Mouse (Mus musculus) forebrain, embryonic 16.5 days (tissue): ENCODE measurements around the gene Gpr180. TPM values are rescaled to one million over a fixed set of nuclear protein-coding genes. Genes with fewer than 3 reads are reported as not detected.
A peak's percentile ranks its signal among the peaks of the same experiment; 100 is the strongest.
"Not testable (repeated sequence)": the region's sequence is repeated elsewhere in the genome, so short reads cannot be mapped to it uniquely, and the experiment has no call there.

ENCODE experiments used
- ATAC-seq: fragments of 200-750 bp; cut with Nextera tagmentation; 2 replicates; pipeline ENCODE4 v1.8.0; 2017; ENCODE audit warnings: mild to moderate bottlenecking, moderate library complexity
- H3K27ac ChIP-seq: fragments of 300-500 bp; sonication (generic); 2 replicates; pipeline ENCODE4 v1.5.1; 2014; ENCODE audit warnings: low read length, control low read depth
- H3K27me3 ChIP-seq: fragments of 300-500 bp; sonication (generic); replicated peaks from 2 replicates; pipeline ENCODE4 v1.6.1; 2014; ENCODE audit warnings: low read length; ENCODE audit not compliant: control insufficient read depth, insufficient read depth
- H3K36me3 ChIP-seq: fragments of 300-500 bp; sonication (generic); 2 replicates; pipeline ENCODE4 v1.6.1; 2014; ENCODE audit not compliant: control insufficient read depth, insufficient read depth
- H3K4me1 ChIP-seq: fragments of 300-500 bp; sonication (generic); replicated peaks from 2 replicates; pipeline ENCODE4 v1.6.1; 2014; ENCODE audit warnings: low read length; ENCODE audit not compliant: control insufficient read depth, insufficient read depth
- H3K4me2 ChIP-seq: fragments of 300-500 bp; sonication (generic); 2 replicates; pipeline ENCODE4 v1.6.1; 2014; ENCODE audit warnings: mild to moderate bottlenecking, low read length, control low read depth
- H3K4me3 ChIP-seq: fragments of 300-500 bp; sonication (generic); replicated peaks from 2 replicates; pipeline ENCODE4 v1.5.1; 2014; ENCODE audit warnings: mild to moderate bottlenecking, low read length, control low read depth
- H3K9ac ChIP-seq: fragments of 300-500 bp; sonication (generic); replicated peaks from 2 replicates; pipeline ENCODE4 v1.6.1; 2014; ENCODE audit warnings: low read depth, low read length, control low read depth
- H3K9me3 ChIP-seq: fragments of 300-500 bp; sonication (generic); 2 replicates; pipeline ENCODE4 v1.6.1; 2016; ENCODE audit warnings: low read length; ENCODE audit not compliant: control insufficient read depth
- WGBS: fragments of 180-500 bp; shearing (Covaris S2); extraction: QIAGEN DNeasy Blood & Tissue Kit; methylation state at CpG from one replicate; pipeline ENCODE4 v1.1.7; 2014; 5-methylcytosine and 5-hydroxymethylcytosine counted together
- polyA plus RNA-seq: library from polyadenylated mRNA; unstranded; fragments of >200 nt; fragmentation: Nextera tagmentation; extraction: Ambion mirVana; gene quantifications from 2 replicates; pipeline ENCODE4 v1.2.1, GENCODE M21; 2015

Gene Gpr180
- polyA plus RNA-seq, 1 experiment from 2014 or later, result 32.7 TPM

DNA sequence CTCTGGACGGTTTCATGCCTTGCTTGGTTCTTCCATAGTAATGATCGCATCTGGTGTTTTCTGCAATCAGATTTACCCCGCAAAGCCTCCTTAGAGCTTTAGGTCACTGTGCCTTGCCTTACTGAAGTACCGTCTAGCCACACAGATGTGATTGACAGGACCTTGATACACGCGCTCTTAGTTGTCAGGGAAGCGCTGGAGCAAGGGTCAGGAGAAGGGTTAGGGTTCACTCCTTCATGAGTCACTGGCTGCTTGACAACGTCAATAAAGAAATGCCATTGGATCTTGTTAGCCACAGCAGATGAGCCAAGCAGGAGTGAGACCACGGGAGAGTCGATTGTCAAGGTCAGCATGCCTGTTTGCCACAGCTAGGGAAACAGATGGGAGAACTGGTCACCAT is 11.6 kb downstream of the Gpr180 start:
- H3K9me3 ChIP-seq, result no peaks in the 10 kb centered on the region
- 86% methylated on average over 10 of the region's 10 CpGs for WGBS
- no peaks in the 10 kb centered on the region for H3K27me3 ChIP-seq
- no peaks in the 10 kb centered on the region for H3K36me3 ChIP-seq
- H3K9ac ChIP-seq, result no peak overlapping the region
- ATAC-seq, result no peak
- no peak overlapping the region for H3K4me3 ChIP-seq
- no peak overlapping the region for H3K4me2 ChIP-seq
- H3K27ac ChIP-seq, result no peak overlapping the region
- no peaks in the 10 kb centered on the region for H3K4me1 ChIP-seq

- H3K4me3 ChIP-seq, result no peak overlapping the region
- no peak overlapping the region for H3K9ac ChIP-seq
- no peak overlapping the region for H3K27ac ChIP-seq
- 88% methylated on average over 26 of the region's 26 CpGs for WGBS
- H3K9me3 ChIP-seq, result no peaks in the 10 kb centered on the region
- no peak for ATAC-seq
- H3K27me3 ChIP-seq, result no peaks in the 10 kb centered on the region
- H3K36me3 ChIP-seq, result no peaks in the 10 kb centered on the region
- no peaks in the 10 kb centered on the region for H3K4me1 ChIP-seq
- H3K4me2 ChIP-seq, result no peak overlapping the region
Measured at GRCm38 (mm10) chr14:118150656-118151551, 13.9 kb downstream of the Gpr180 start.

- Histone ChIP-seq H3K36me3 (no peaks in the 10 kb centered on the region), H3K9me3 (no peaks in the 10 kb centered on the region), H3K27ac (no peak overlapping the region), H3K4me1 (no peaks in the 10 kb centered on the region), H3K9ac (no peak overlapping the region), H3K27me3 (no peaks in the 10 kb centered on the region), H3K4me3 (no peak overlapping the region), H3K4me2 (no peak overlapping the region)
- peak; percentile 62; the same call in 1 of the 2 replicates for ATAC-seq
- 78% methylated on average over 5 of the region's 5 CpGs for WGBS
Measured at GRCm38 (mm10) chr14:118151651-118152293, 14.8 kb downstream of the Gpr180 start.

- Histone ChIP-seq H3K27me3 (no peaks in the 10 kb centered on the region), H3K27ac (no peak overlapping the region), H3K36me3 (no peaks in the 10 kb centered on the region), H3K9ac (no peak overlapping the region), H3K9me3 (no peaks in the 10 kb centered on the region), H3K4me1 (no peaks in the 10 kb centered on the region), H3K4me2 (no peak overlapping the region), H3K4me3 (no peak overlapping the region)
- ATAC-seq, result peak; percentile 41; the same call in 1 of the 2 replicates
- WGBS, result 89% methylated on average over 8 of the region's 8 CpGs
Measured at GRCm38 (mm10) chr14:118152294-118152651, 15.3 kb downstream of the Gpr180 start.

DNA sequence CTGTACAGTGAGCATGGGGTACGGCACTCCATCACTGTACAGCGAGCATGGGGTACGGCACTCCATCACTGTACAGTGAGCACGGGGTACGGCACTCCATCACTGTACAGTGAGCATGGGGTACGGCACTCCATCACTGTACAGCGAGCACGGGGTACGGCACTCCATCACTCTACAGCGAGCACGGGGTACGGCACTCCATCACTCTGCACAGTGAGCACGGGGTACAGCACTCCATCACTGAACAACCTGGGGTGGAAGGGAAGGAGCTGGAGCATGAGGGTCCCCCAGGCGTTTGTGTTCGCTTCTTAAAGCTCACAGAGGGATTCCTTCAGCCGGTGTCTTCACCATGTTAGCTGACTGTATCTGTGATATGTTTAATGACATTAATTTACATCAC is 19.1 kb downstream of the Gpr180 start:
- not testable (repeated sequence) for H3K27ac ChIP-seq, H3K27me3 ChIP-seq, H3K9ac ChIP-seq, H3K9me3 ChIP-seq, ATAC-seq, H3K4me3 ChIP-seq, H3K4me2 ChIP-seq, H3K4me1 ChIP-seq
- WGBS, result 92% methylated on average over 16 of the region's 16 CpGs
- H3K36me3 ChIP-seq, result peaks cover 16% of the 10 kb centered on the region

GRCm38 (mm10) chr14:118156740-118157139 is 19.8 kb downstream of the Gpr180 start:
- no peak overlapping the region for H3K27ac ChIP-seq
- no peak overlapping the region for H3K9ac ChIP-seq
- H3K4me2 ChIP-seq, result no peak overlapping the region
- no peaks in the 10 kb centered on the region for H3K9me3 ChIP-seq
- H3K27me3 ChIP-seq, result no peaks in the 10 kb centered on the region
- peaks cover 20% of the 10 kb centered on the region for H3K36me3 ChIP-seq
- WGBS, result 82% methylated on average over 10 of the region's 10 CpGs
- peak; percentile 45; the same call in 1 of the 2 replicates for ATAC-seq
- H3K4me1 ChIP-seq, result no peaks in the 10 kb centered on the region
- H3K4me3 ChIP-seq, result no peak overlapping the region

DNA sequence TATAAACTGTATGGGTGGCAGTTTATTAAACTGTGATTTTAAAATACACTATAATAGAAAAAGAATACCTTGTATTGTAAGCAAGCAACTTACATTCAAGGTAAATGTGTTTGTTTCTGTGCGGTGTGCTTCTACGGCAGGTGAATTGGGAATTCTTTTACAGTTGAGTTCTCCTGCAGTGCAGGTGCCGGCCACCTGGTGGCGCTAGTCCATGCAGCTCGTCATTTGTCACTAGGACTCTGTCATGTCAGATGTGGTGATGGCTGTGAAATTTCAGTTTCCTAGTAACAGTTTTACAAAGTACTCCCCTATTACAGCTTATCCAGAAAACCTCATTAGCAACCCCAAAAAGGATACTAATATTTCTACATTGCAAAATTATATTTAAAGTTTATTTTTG is 20.2 kb downstream of the Gpr180 start:
- H3K9me3 ChIP-seq, result no peaks in the 10 kb centered on the region
- H3K27ac ChIP-seq, result no peak overlapping the region
- no peak overlapping the region for H3K9ac ChIP-seq
- WGBS, result 14% methylated on average over 5 of the region's 5 CpGs
- no peak overlapping the region for H3K4me3 ChIP-seq
- no peak overlapping the region for H3K4me2 ChIP-seq
- peaks cover 21% of the 10 kb centered on the region for H3K36me3 ChIP-seq
- no peaks in the 10 kb centered on the region for H3K27me3 ChIP-seq
- no peaks in the 10 kb centered on the region for H3K4me1 ChIP-seq
- ATAC-seq, result no peak

DNA sequence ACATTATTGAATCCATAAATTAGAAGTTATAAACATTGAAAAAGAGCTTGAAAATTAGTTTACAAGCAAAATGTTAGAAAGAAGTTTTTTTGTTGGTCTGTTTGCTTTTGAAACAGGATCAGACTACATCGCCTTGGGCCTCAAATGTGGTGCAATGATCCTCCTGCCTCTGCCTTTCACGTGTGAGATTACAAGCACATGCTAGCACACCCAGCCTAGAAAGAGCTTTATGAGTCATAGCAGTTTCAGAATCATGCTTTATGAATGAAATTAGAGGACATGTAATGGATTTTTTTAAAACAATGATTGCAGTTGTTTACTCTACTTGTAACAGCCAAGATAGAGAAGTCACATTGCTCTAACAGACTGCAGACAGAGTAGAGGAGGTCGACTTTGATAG is 24.8 kb downstream of the Gpr180 start:
- no peaks in the 10 kb centered on the region for H3K27me3 ChIP-seq
- H3K4me3 ChIP-seq, result no peak overlapping the region
- no peak overlapping the region for H3K9ac ChIP-seq
- no peak for ATAC-seq
- WGBS, result 85% methylated on average over 3 of the region's 3 CpGs
- H3K4me1 ChIP-seq, result no peaks in the 10 kb centered on the region
- no peak overlapping the region for H3K27ac ChIP-seq
- H3K36me3 ChIP-seq, result peaks cover 21% of the 10 kb centered on the region
- no peaks in the 10 kb centered on the region for H3K9me3 ChIP-seq
- no peak overlapping the region for H3K4me2 ChIP-seq

GRCm38 (mm10) chr14:118162640-118163039 is 25.7 kb downstream of the Gpr180 start:
- H3K4me1 ChIP-seq, result no peaks in the 10 kb centered on the region
- no peaks in the 10 kb centered on the region for H3K27me3 ChIP-seq
- H3K36me3 ChIP-seq, result peaks cover 21% of the 10 kb centered on the region
- no peaks in the 10 kb centered on the region for H3K9me3 ChIP-seq
- no peak for ATAC-seq
- no peak overlapping the region for H3K9ac ChIP-seq
- H3K27ac ChIP-seq, result no peak overlapping the region
- H3K4me2 ChIP-seq, result no peak overlapping the region
- 54% methylated on average over 14 of the region's 14 CpGs for WGBS
- no peak overlapping the region for H3K4me3 ChIP-seq
